Mouse (Mus musculus): ENCODE measurements around the gene Rps27a. TPM values are rescaled to one million over a fixed set of nuclear protein-coding genes. Genes with fewer than 3 reads are reported as not detected.

Gene Rps27a
- polyA plus RNA-seq, 1 experiment from 2014 or later, result 1,252 TPM

DNA sequence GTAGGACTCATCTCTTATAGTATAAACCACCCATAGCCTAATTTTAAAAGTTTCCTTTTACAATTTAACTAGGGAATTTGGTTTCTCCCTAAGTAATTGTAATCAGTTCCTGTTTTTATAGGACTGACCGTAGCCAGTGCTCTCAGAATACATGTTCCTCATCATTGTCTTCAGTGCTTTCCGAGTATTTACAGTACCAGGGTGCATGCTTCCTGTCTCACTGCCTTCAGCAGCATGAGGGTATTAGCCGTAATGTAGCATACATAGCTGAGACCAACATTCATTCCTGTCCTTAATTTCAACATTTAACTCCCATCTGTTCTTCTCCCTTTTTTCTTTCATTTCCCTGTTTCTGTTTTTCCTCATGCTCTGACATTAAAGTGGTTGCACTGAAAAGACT, 50.9 kb downstream of the Rps27a start:
- no peak overlapping the region for H3K9ac ChIP-seq (ENCODE audit: low read length)
- no peak overlapping the region for H3K4me2 ChIP-seq (ENCODE audit: low read depth, severe bottlenecking)
- 85% methylated on average over 3 of the region's 3 CpGs for WGBS
- no peak for DNase-seq (ENCODE audit: low spot score)
- no peaks in the 10 kb centered on the region for H3K4me1 ChIP-seq (ENCODE audit: control insufficient read depth, insufficient read depth, low read length)
- no peaks in the 10 kb centered on the region for H3K27me3 ChIP-seq (ENCODE audit: control insufficient read depth, insufficient read depth, low read length)
- H3K36me3 ChIP-seq (ENCODE audit: control insufficient read depth, insufficient read depth, low read length), result no peaks in the 10 kb centered on the region
- no peaks in the 10 kb centered on the region for H3K9me3 ChIP-seq (ENCODE audit: control insufficient read depth, low read length)
- no peak for ATAC-seq (ENCODE audit: insufficient number of reproducible peaks, low FRiP score, low TSS enrichment, low read depth)
- no peak overlapping the region for H3K27ac ChIP-seq (replicated peaks; ENCODE audit: low read depth, low read length)
- no peak overlapping the region for H3K4me3 ChIP-seq (ENCODE audit: low read depth, low read length)

Other genes with a start within 250 kb of the Rps27a start
- 35.2 and 45.6 TPM in 2 replicates for gene Ccdc88a, start 174.5 kb downstream of the Rps27a start, polyA plus RNA-seq (2014; fragmentation: Nextera tagmentation; extraction: Ambion mirVana)
- gene Prorsd1, start 33.1 kb downstream of the Rps27a start, polyA plus RNA-seq (2014; fragmentation: Nextera tagmentation; extraction: Ambion mirVana), result 27.0 and 28.2 TPM in 2 replicates
- gene Mtif2, start 21.7 kb downstream of the Rps27a start, polyA plus RNA-seq (2014; fragmentation: Nextera tagmentation; extraction: Ambion mirVana), result 37.5 and 45.7 TPM in 2 replicates
- gene Clhc1, start 159 bp downstream of the Rps27a start, polyA plus RNA-seq (2014; fragmentation: Nextera tagmentation; extraction: Ambion mirVana), result 0.31 and 0.33 TPM in 2 replicates
- gene Rtn4, start 144.8 kb upstream of the Rps27a start, polyA plus RNA-seq (2014; fragmentation: Nextera tagmentation; extraction: Ambion mirVana), result 56.3 and 60.7 TPM in 2 replicates

Measured in limb, embryonic 11.5 days (tissue).